Mouse (Mus musculus) lung, postnatal 0 days (tissue): ENCODE data around the gene Spast. TPM values are rescaled to one million over a fixed set of nuclear protein-coding genes. Genes with fewer than 3 reads are reported as not detected.
A peak's percentile ranks its signal among the peaks of the same experiment; 100 is the strongest.

ENCODE experiments used
- ATAC-seq: fragments of 200-750 bp; cut with Nextera tagmentation; 2 replicates; pipeline ENCODE4 v1.8.0; 2017; ENCODE audit warnings: moderate library complexity
- DNase-seq: peaks from one replicate; pipeline ENCODE4 v3.0.0-alpha.2; 2016; ENCODE audit warnings: low spot score
- H3K27ac ChIP-seq: fragments of 300-500 bp; sonication (generic); 2 replicates; pipeline ENCODE4 v1.5.1; 2014; ENCODE audit warnings: antibody characterized with exemption, mild to moderate bottlenecking, low read length, mixed read lengths
- H3K27me3 ChIP-seq: fragments of 300-500 bp; sonication (generic); replicated peaks from 2 replicates; pipeline ENCODE4 v1.6.1; 2014; ENCODE audit warnings: low read length, mixed read lengths; ENCODE audit not compliant: insufficient read depth
- H3K36me3 ChIP-seq: fragments of 300-500 bp; sonication (generic); 2 replicates; pipeline ENCODE4 v1.6.1; 2014; ENCODE audit warnings: low read length, mixed read lengths; ENCODE audit not compliant: insufficient read depth
- H3K4me1 ChIP-seq: fragments of 300-500 bp; sonication (generic); 2 replicates; pipeline ENCODE4 v1.6.1; 2014; ENCODE audit warnings: antibody characterized with exemption, low read depth, low read length, mixed read lengths; ENCODE audit not compliant: insufficient read depth
- H3K4me2 ChIP-seq: fragments of 300-500 bp; sonication (generic); replicated peaks from 2 replicates; pipeline ENCODE4 v1.6.1; 2014; ENCODE audit warnings: low read depth, mild to moderate bottlenecking, low read length, moderate library complexity, mixed read lengths
- H3K4me3 ChIP-seq: fragments of 300-500 bp; sonication (generic); 2 replicates; pipeline ENCODE4 v1.5.1; 2014; ENCODE audit warnings: low read depth, low read length
- H3K9ac ChIP-seq: fragments of 300-500 bp; sonication (generic); replicated peaks from 2 replicates; pipeline ENCODE4 v1.6.1; 2014; ENCODE audit warnings: low read depth, mild to moderate bottlenecking
- H3K9me3 ChIP-seq: fragments of 300-500 bp; sonication (generic); 2 replicates; pipeline ENCODE4 v1.6.1; 2016; ENCODE audit warnings: low read length, mixed read lengths
- CTCF ChIP-seq: IDR thresholded peaks from 2 replicates; pipeline ENCODE4 v1.5.1; 2016; ENCODE audit warnings: antibody characterized with exemption, mild to moderate bottlenecking
- EP300 ChIP-seq: IDR thresholded peaks from 2 replicates; pipeline ENCODE4 v1.6.1; 2016; ENCODE audit warnings: antibody characterized with exemption, mild to moderate bottlenecking, control low read depth
- WGBS: fragments of 180-500 bp; shearing (Covaris S2); extraction: QIAGEN DNeasy Blood & Tissue Kit; methylation state at CpG from one replicate; pipeline ENCODE4 v1.1.7; 2014; 5-methylcytosine and 5-hydroxymethylcytosine counted together
- polyA plus RNA-seq: library from polyadenylated mRNA; unstranded; fragments of >200 nt; fragmentation: Nextera tagmentation; extraction: Ambion mirVana; gene quantifications from 2 replicates; pipeline ENCODE4 v1.2.1, GENCODE M21; 2015

The Spast gene
- polyA plus RNA-seq, 1 experiment from 2014 or later = 10.1 TPM

GRCm38 (mm10) chr17:74413324-74413723 lies 74.5 kb downstream of the Spast start:
- TF ChIP-seq EP300 (no peak), CTCF (no peak)
- no peak for ATAC-seq
- H3K36me3 ChIP-seq = peaks cover 22% of the 10 kb centered on the region; the same call in 1 of the 2 replicates

GRCm38 (mm10) chr17:74414671-74415070 lies 75.9 kb downstream of the Spast start:
- TF ChIP-seq CTCF (no peak), EP300 (no peak)
- Histone ChIP-seq H3K4me3 (no peak overlapping the region), H3K27me3 (no peaks in the 10 kb centered on the region), H3K27ac (no peak overlapping the region), H3K4me2 (no peak overlapping the region), H3K36me3 (peaks cover 26% of the 10 kb centered on the region; the same call in 1 of the 2 replicates), H3K9ac (no peak overlapping the region), H3K9me3 (no peaks in the 10 kb centered on the region), H3K4me1 (no peaks in the 10 kb centered on the region)
- DNase-seq = no peak
- no peak for ATAC-seq
- WGBS = 73% methylated on average over 1 of the region's 1 CpGs

More at GRCm38 (mm10) chr17:74413324-74413723, 74.5 kb downstream of the Spast start:
- WGBS = 85% methylated on average over 8 of the region's 8 CpGs
- Histone ChIP-seq H3K4me2 (no peak overlapping the region), H3K4me3 (no peak overlapping the region), H3K4me1 (no peaks in the 10 kb centered on the region), H3K9me3 (no peaks in the 10 kb centered on the region), H3K9ac (no peak overlapping the region), H3K27me3 (no peaks in the 10 kb centered on the region), H3K27ac (no peak overlapping the region)
- no peak for DNase-seq

- DNase-seq (no peak), ATAC-seq (no peak)
- Histone ChIP-seq H3K4me2 (no peak overlapping the region), H3K27me3 (no peaks in the 10 kb centered on the region), H3K4me3 (no peak overlapping the region), H3K27ac (no peak overlapping the region), H3K9me3 (no peaks in the 10 kb centered on the region), H3K9ac (no peak overlapping the region), H3K4me1 (no peaks in the 10 kb centered on the region), H3K36me3 (peaks cover 15% of the 10 kb centered on the region; the same call in 1 of the 2 replicates)
- 90% methylated on average over 8 of the region's 8 CpGs for WGBS
- TF ChIP-seq CTCF = no peak
- no peak for TF ChIP-seq EP300
Observed at GRCm38 (mm10) chr17:74416841-74417360, 78.1 kb downstream of the Spast start.

- Histone ChIP-seq H3K27me3 (no peaks in the 10 kb centered on the region), H3K36me3 (peaks cover 11% of the 10 kb centered on the region; the same call in 1 of the 2 replicates), H3K27ac (no peak overlapping the region), H3K4me2 (no peak overlapping the region), H3K9ac (no peak overlapping the region), H3K9me3 (no peaks in the 10 kb centered on the region), H3K4me1 (no peaks in the 10 kb centered on the region), H3K4me3 (no peak overlapping the region)
- ATAC-seq = no peak
- DNase-seq = no peak
- no peak for TF ChIP-seq CTCF
- 47% methylated on average over 4 of the region's 4 CpGs for WGBS
Observed at GRCm38 (mm10) chr17:74418171-74418570, 79.4 kb downstream of the Spast start.

- Histone ChIP-seq H3K4me1 (no peaks in the 10 kb centered on the region), H3K27me3 (no peaks in the 10 kb centered on the region), H3K9ac (no peak overlapping the region), H3K4me2 (no peak overlapping the region), H3K9me3 (no peaks in the 10 kb centered on the region), H3K27ac (no peak overlapping the region), H3K36me3 (peaks cover 16% of the 10 kb centered on the region; the same call in 1 of the 2 replicates), H3K4me3 (no peak overlapping the region)
- DNase-seq = no peak
- 74% methylated on average over 2 of the region's 2 CpGs for WGBS
- TF ChIP-seq EP300 = no peak
- TF ChIP-seq CTCF = no peak
- ATAC-seq = no peak
Observed at GRCm38 (mm10) chr17:74420656-74421055, 81.9 kb downstream of the Spast start.

GRCm38 (mm10) chr17:74424401-74425005 lies 85.7 kb downstream of the Spast start:
- H3K4me3 ChIP-seq = no peak overlapping the region
- no peak overlapping the region for H3K4me2 ChIP-seq
- H3K27ac ChIP-seq = no peak overlapping the region
- TF ChIP-seq EP300 (no peak), CTCF (no peak)
- no peak overlapping the region for H3K9ac ChIP-seq
- WGBS = 91% methylated on average over 12 of the region's 12 CpGs
- DNase-seq (no peak), ATAC-seq (peak; percentile 32; the same call in 1 of the 2 replicates)
- no peaks in the 10 kb centered on the region for H3K9me3 ChIP-seq
- no peaks in the 10 kb centered on the region for H3K27me3 ChIP-seq
- H3K36me3 ChIP-seq = peaks cover 14% of the 10 kb centered on the region; the same call in 1 of the 2 replicates
- no peaks in the 10 kb centered on the region for H3K4me1 ChIP-seq
